Mouse (Mus musculus): ENCODE measurements around the gene Agbl2. TPM values are rescaled to one million over a fixed set of nuclear protein-coding genes. Genes with fewer than 3 reads are reported as not detected.
A peak's percentile ranks its signal among the peaks of the same experiment; 100 is the strongest.

Agbl2 gene
- total RNA-seq, 2 experiments from 2014 or later, result 0.28 to 0.32 TPM

DNA sequence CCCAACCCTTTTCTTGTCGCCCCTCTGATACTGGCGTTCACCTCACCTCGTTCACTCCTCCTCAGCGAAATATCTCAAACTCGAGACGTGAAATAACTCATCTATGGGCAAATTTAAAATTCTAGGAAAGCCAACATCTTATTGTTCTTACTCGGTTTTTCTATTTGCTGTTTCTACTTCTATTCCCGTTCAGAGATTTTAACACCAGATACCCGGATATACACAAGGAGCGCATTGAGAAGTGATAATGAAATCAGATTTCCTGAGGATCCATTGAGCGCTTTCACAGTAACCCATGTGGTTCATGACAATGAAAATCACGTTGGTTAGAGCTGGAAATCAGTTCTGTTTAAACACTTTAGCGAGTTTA is 65.1 kb downstream of the Agbl2 start:
- intact Hi-C loops (cut with DNase I), result loop anchor here (5.0 kb wide), 1 partner anchor 65 kb away; the partner anchor contains the start of gene Agbl2
- DNase-seq (ENCODE audit: extremely low spot score in 1 of 2, low spot score in 2 of 2), result no peak

DNA sequence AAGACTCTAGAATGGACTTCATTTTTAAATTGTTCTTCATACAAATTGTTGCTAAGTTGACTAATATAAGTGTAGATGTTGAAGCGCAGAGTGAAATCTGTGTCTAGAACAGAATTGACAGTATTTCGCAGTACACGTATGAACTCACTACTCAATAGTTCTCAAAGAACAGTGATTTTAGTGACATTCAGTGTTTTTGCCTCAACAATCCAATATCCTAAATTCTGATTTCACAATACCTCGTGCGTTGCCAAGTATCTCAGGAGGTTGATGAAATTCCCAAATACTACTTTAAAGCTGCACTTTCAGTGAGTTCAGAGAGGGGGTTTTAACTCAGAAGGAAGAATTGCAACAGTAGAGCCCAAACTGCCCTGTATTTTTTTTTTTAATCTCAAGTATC is 65.8 kb downstream of the Agbl2 start:
- no peak for DNase-seq (ENCODE audit: extremely low spot score in 1 of 2, low spot score in 2 of 2)
- intact Hi-C loops (cut with DNase I), result loop anchor here (5.0 kb wide), 1 partner anchor 66 kb away; the partner anchor contains the start of gene Agbl2

DNA sequence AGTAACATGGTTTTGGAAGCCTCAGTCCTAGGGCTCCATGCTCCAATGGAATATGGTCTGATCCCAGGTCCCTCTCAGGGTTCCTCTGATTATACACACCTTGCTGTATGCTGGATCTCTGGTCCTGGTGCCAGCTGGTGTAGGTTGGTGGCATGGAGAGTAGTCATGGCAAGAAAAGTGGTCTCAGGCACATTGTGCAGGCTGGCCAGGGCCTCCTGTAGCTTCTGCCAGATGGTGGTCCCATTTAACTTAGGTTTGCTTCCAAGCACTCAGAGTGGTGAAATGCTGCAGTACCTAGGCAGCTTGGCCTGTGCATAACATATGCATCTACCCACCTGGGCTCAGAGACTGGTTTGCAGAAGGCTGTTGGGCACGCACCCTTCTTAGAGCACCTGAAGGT is 67.9 kb downstream of the Agbl2 start:
- intact Hi-C loops (cut with DNase I), result loop anchor here (10.0 kb wide), 1 partner anchor 314 kb away; no protein-coding TSS in a partner anchor
- no peak for DNase-seq (ENCODE audit: extremely low spot score in 1 of 2, low spot score in 2 of 2)

DNA sequence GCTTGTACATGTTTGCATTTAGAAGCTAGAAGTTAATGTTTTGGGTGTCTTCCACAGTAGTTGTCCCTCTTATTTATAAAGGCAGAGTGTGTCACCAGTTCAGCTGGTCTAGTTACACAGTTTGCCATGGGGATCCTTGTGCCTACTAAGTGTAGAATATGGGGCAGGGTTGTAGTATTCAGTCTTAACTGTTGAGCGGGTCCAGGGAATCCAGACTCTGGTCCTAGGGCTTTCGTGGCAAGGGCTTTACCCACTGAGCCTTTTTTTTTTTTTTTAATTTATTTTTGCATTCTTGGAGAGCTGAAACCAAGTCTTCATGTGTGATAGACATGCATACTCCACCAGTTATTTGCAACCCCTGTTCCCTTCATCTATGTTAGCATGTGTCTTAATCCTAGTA is 79.0 kb downstream of the Agbl2 start:
- intact Hi-C loops (cut with DNase I), result no loop called here
- DNase-seq (ENCODE audit: extremely low spot score in 1 of 2, low spot score in 2 of 2), result no peak

DNA sequence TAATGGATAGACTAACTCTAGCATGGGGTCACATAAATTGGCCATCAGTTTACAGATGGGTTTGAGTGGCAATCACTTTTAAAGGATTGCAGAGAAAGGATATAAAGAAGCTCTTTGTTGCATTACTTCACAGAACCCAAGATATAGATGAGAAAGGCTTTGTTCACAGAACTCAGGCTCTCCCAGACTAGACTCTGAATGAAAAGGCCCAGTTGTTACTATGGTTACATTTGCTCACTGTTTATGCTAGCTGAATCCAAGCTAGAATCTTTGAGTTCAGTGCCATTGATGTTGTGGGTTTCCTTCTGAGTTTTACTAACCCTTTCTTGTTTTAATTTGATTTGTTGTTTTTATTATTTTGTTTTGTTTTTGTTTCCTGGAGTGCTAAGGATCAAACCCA is 81.7 kb downstream of the Agbl2 start:
- intact Hi-C loops (cut with DNase I), result no loop called here
- no peak for DNase-seq (ENCODE audit: extremely low spot score in 1 of 2, low spot score in 2 of 2)

DNA sequence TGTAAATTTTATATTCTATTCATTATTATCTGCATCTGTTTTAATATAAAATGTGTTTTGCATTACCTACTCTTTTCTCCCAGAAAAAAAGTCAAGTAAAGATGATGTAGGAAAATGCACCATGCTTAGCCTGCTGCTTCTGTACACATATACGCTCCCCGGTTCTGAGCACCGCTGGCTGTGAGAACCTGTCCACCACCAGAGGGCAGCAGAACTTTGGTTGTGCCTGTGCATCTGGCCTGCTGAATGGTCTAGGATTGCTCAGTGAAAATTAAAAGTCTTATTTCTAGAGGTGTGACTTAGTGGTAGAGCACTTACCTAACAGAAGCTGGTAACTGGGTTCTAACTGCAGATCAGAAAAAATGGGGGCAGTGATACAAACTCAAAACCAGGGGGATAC is 84.0 kb downstream of the Agbl2 start:
- peak; percentile 88 for DNase-seq (ENCODE audit: extremely low spot score in 1 of 2, low spot score in 2 of 2)
- intact Hi-C loops (cut with DNase I), result loop anchor here (5.0 kb wide), 1 partner anchor 196 kb away; no protein-coding TSS in a partner anchor

DNA sequence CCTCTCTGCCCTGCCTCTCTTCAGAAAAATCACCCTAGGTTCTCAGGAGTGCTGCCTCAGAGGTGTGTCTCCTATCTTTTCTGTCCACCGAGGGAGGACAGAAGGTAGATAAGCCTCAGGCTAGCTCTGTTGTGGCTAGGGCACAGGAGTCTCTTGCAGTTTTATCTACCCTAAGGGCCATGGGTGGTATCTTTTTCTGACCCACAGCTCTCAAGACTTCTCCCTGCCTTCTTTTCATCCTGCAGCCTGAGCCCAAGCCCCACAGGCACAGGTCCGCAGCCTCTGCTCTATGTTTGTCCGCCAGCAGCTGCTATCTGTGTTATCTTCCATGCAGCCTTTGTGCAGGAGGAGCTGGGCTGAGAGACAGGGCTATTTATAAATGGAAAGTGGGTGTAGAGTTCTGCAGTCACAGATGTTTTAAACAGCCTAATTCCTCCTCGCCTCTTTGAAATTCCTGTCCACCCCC is 87.6 kb downstream of the Agbl2 start:
- intact Hi-C loops (cut with DNase I), result no loop called here
- DNase-seq (ENCODE audit: extremely low spot score in 1 of 2, low spot score in 2 of 2), result peak; percentile 37 to 58

DNA sequence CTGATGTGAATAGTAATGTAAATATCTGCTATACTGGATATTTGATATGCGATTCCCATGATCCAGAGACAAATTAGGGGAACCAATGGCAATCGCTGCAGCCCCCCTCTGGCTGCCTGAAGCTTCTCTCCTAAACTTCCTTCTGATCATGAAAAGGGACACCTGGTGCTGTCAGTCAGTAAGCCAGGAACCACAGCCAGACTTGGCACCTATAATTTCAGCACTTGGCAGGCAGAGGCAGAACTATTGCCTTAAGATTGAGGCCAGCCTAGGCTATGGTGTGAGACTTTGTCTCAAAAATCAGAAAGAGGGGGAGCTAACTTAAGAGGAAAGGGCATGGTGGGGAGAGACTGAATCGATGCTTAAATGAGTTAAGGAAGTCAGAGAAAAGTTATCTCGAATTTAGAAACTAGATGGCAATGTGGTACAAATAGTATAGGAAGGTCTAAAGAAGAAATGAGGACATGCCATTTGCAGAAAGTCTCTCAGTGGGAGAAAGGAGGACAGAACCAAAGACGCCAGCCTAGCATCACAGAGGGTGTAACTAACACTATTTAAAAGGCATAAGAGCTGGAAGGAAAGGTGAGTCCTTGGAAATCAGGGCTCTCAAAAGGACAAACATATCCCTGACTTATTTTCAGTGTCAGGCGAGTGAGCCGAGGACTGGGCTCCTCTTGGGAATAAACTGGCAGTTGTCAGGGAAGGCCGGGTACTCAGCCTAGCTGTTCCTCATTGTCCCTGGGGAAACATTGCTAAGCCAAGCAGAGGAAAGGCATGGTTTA is 88.8 kb downstream of the Agbl2 start:
- DNase-seq (ENCODE audit: extremely low spot score in 1 of 2, low spot score in 2 of 2), result no peak
- intact Hi-C loops (cut with DNase I), result no loop called here

DNA sequence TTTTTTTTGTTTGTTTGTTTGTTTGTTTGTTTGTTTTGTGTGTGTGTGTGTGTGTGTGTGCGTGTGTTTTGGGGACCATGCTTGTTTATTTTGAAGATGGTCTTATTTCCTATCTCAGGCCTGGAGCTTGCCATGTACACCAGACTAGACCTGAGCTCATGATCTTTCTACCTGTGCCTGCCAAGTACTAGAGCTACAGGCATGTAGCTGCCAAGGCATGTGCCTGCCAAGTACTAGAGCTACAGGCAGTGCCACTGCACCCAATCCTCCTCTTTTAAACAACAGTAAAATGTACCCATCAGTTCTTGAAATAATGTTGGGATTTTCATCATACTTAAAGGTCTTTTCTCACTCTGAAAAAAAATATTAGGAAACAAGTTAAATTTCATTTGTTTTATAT is 91.5 kb downstream of the Agbl2 start:
- DNase-seq (ENCODE audit: extremely low spot score in 1 of 2, low spot score in 2 of 2), result no peak
- intact Hi-C loops (cut with DNase I), result no loop called here

DNA sequence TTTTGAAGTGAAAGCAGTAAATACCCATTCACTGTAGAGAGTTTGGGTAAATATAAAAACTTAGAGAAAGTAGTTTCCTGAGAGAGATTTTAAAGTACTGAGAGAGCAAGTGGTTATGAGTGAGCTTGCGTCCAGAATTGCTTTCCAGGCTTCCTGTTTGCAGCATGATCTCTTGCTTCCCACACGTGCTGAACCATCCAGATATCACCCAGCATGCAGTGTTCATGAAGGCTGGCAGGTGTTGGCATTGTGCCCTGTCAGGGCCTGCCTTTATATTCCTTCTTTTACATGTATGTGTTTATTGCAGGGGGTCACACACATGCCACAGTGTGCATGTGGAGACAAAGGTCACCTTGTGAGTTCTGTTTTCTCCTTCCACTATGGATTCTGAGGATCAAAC is 92.7 kb downstream of the Agbl2 start:
- intact Hi-C loops (cut with DNase I), result no loop called here
- DNase-seq (ENCODE audit: extremely low spot score in 1 of 2, low spot score in 2 of 2), result no peak

DNA sequence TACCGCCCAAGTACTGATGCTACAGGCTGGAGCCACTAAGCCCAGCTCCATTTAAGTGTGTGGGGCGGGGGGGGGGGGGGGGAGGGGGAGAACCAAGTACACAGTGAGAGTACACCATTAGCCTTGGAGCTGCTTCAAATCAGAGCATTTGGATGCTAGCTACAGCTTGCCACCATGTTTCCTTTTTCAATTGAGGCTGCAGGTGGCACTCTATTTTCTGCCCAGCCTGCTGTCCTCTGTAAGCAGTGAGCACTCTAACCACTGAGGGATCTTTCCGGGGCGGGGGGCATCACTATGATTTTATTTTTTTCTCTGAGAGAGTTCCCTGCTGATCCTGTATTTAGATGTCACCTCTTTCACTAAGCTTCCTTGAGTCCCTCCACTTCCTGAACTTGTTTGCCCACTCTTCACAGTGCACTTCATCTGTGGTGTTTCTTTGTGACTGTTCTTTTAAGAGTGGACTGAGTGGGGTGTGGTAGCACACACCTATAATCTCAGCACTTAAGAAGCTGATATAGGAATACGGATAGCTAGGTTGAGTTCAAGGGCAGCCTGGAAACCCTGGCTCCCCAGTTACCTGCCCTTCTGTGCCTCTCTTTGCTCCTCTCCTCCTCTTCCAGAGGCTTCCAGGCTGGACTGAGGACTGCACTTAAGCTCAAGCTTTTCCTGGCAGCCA is 95.2 kb downstream of the Agbl2 start:
- no peak for DNase-seq (ENCODE audit: extremely low spot score in 1 of 2, low spot score in 2 of 2)
- intact Hi-C loops (cut with DNase I), result no loop called here

DNA sequence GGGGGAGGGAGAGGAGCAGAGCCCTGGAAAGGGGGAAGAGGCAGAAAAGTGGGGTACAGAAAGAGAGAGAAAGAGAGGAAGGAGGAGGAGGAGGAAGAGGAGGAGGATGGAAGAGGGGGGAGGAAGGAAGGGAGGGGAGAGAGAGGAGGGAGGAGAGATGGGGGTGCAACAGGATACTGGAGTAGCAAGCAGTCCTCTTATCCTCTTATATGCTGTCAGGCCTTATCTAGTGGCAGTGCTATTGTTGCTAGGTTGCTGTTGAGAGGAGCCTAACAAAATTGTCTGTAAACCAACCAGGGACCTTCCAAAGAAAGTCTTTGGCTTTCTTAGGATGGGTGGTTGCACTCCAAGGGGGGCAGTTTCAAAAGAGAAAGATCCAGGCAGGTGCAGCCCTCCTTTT is 96.9 kb downstream of the Agbl2 start:
- DNase-seq (ENCODE audit: extremely low spot score in 1 of 2, low spot score in 2 of 2), result no peak
- intact Hi-C loops (cut with DNase I), result no loop called here

DNA sequence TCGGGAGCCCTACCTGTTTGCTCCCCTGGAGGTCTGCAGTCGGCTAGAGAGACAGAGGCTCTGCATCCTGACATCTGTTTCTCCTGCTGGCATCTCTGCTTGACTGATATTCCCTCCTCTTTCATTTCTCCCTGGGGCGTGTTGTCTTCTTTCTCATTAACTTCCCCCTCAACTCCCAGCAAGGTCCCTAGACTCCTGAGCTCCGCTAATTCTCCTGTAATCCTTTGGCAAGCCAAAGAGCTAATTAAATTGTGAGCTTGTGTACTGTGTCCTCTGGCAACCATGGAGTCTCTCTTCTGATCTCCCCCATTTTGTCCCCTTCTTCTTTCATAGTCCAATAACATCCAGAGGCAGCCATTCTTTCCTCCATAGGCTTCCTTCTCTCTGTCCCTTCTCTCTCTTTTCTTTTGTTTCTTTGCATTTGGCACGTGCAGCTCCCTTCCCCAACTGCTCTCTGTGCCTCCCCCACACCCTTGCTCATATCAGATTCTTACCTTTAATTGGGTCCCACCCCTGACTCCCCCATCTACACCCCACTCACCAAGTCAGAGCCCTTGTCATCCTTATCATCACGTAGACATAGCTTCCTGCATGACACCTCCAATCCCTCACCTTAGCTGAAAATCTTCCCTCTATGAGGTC is 97.7 kb downstream of the Agbl2 start:
- intact Hi-C loops (cut with DNase I), result no loop called here
- DNase-seq (ENCODE audit: extremely low spot score in 1 of 2, low spot score in 2 of 2), result no peak

DNA sequence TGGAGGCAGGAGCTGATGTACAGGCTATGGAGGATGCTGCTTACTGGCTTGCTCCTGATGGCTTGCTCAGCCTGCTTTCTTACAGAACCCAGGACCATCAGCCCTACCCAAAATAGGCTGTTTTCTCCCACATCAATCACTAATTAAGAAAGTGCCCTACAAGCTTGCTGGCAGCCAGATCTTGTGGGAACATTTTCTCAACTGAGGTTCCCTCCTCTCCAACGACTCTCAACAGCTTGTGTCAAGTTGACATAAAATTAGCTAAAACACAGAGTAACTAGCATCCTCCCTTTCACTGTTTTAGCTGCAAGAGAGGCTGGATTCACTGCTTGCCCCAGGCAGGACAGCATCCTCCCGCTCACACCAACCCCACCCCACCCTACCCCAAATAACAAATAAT is 99.3 kb downstream of the Agbl2 start:
- intact Hi-C loops (cut with DNase I), result no loop called here
- no peak for DNase-seq (ENCODE audit: extremely low spot score in 1 of 2, low spot score in 2 of 2)

Other genes starting within 250 kb of the Agbl2 start
- 10 to 100 TPM; 72.8 to 78.4 TPM for gene Ptprj, start 202.1 kb upstream of the Agbl2 start, total RNA-seq (2021)
- 10 to 100 TPM; 20.4 to 21.5 TPM for gene Nup160, start 105.5 kb upstream of the Agbl2 start, total RNA-seq (2021)
- 10 to 100 TPM; 77.1 to 80.6 TPM for gene Fnbp4, start 37.4 kb upstream of the Agbl2 start, total RNA-seq (2021)
- gene Mtch2, start 64.4 kb downstream of the Agbl2 start, total RNA-seq (2021), result 100 to 1,000 TPM; 146 to 150 TPM
- gene C1qtnf4, start 103.1 kb downstream of the Agbl2 start, total RNA-seq (2021), result 100 to 1,000 TPM; 220 to 233 TPM
- 10 to 100 TPM; 40.9 to 43.6 TPM for gene Kbtbd4, start 122.0 kb downstream of the Agbl2 start, total RNA-seq (2021)
- gene Ndufs3, start 122.1 kb downstream of the Agbl2 start, total RNA-seq (2021), result 100 to 1,000 TPM; 216 to 217 TPM
- 100 to 1,000 TPM; 125 to 129 TPM for gene Celf1, start 157.7 kb downstream of the Agbl2 start, total RNA-seq (2021)